Mouse (Mus musculus) cerebellum, postnatal 14 days (tissue): ENCODE results near the gene Dph2.

Experiments used
- DNase-seq, 2 experiments: peaks; one replicate each; pipeline ENCODE4 v3.0.0; 2021; ENCODE audit warnings: mixed read lengths in 2 of 2

The Dph2 gene

GRCm38 (mm10) chr4:117891738-117892161, at the start of gene Dph2:
TSS of gene Dph2 (minus strand) at chr4:117892032.
- peak; percentile 86 to 91 for DNase-seq

DNA sequence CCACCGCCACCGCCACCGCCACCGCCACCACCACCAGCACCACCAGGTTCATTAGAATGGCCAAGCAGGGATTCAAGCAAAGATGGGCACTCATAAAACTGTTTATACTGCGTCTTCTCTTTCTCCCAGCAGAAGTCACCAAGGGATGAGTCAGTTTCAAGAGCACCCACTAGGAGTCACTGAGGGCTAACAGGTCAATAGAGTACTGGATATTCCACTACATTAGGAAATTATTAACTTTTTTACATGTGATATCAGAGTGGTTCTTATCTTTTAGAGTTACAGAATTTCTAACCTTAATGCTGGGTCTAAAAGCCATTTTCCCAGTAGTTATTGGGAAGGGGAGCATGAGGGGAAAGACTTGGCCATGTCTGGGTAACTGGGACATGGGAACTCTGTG, 45.1 kb upstream of the Dph2 start:
- no peak for DNase-seq

GRCm38 (mm10) chr4:117934081-117934480, 42.2 kb upstream of the Dph2 start:
- DNase-seq: no peak

DNA sequence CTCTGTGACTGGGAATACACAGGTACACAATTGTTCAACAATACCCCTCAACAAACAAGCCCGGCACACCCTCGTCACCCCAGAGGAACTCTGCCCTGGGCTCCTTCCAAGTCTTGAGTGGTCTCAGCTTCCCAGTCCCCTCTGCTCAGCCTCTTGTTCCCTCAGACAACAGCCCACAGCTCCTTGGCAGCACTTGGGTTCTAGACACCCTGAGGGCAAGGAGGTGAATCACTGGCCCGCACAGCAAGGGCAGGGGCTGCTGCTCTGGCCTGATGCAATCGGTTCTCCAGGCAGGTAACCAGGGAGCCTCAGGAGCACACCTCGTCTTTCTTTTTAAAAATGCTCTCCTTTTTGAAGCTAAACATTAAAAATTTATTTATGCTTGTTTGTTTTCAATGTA, 41.4 kb upstream of the Dph2 start:
- DNase-seq: no peak

- DNase-seq: no peak
These were observed 37.6 kb upstream of the Dph2 start, which contains the start of gene Artn for GRCm38 (mm10) chr4:117929391-117929881. TSS of gene Artn (minus strand) at chr4:117929763.

GRCm38 (mm10) chr4:117928699-117929241, 36.9 kb upstream of the Dph2 start:
- DNase-seq: peak; percentile 53 to 56

DNA sequence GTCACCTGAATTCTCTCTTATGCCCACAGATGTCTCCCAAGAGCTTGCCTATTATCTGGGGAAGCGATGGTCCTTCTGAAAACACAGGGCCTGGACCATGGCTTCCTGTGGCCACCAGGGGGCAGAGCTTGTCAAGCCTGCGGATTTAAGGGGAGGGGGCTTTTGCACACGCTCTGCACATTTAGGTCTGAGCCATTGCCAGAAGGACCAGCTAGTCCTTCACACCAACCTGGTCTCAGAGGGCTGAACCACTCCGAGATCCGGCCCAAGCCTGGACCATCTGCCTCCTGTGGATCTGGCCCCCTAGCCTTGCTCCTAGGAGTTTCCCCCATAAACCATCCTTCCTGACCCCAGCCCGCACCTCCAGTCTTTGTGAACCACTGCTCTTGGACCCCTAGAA, 36.4 kb upstream of the Dph2 start:
- DNase-seq: peak; percentile 71 to 81

GRCm38 (mm10) chr4:117926545-117927482, 35.0 kb upstream of the Dph2 start:
- DNase-seq: peak; percentile 45 to 55

DNA sequence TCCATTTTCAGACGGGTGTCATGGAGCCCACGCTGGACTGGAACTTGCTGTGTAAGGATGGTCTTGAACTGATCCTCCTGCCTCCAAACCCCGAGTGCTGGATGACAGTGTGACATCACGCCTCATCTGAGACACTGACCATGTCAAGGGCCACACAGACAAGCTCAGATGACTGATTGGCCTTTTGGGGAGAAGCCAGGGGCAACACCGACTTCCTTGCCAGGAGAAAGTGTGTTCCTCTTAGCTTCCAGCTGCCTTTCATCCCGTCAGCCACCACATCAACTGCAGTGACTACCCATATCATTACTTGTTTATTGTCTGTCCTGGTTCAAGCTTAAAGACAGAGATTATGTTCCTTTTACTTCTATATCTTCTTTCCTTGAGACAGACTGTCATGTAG, 33.1 kb upstream of the Dph2 start:
- DNase-seq: no peak

- DNase-seq: no peak
These were observed 31.6 kb upstream of the Dph2 start for GRCm38 (mm10) chr4:117923450-117923849.

- no peak for DNase-seq
These were observed 29.5 kb upstream of the Dph2 start for GRCm38 (mm10) chr4:117921358-117921757.

DNA sequence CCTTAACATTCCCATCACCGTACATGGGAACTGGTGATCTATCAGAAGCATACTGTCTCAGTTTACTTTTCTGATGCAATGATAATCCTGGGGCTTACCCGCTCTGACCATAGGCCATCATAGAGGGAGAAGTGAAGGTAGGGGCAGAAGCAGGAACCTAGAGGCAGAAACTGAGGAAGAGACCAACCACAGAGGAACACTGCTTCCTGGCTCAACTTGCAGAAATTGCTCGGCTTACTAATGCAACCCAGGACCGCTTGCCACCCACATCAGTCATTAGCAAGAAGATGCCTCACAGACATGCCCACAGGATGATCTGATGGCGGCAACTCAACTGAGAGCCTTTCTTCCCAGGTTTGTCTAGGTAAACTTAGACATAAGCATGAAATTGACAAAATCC, 26.9 kb upstream of the Dph2 start:
- DNase-seq: no peak

DNA sequence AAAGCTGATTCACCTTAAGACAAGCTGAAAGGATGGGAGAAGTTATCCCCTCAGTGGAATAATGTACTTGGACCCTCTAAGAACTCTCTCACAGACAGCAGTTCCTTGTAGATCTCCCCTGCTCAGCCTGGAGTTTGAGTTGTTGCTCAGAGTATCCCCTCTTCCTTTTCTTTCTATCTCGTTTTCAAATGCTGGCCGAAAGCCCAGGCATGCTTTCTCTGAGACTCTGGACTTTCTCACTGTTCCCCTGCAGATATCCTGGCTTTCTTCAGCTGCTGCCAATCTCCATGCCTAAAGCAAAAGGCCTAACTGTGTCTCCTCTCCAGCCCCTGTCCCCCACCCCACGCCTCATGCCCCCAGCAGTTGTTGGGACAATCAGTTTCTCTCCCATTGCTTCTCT, 26.4 kb upstream of the Dph2 start:
- DNase-seq: no peak

GRCm38 (mm10) chr4:117917847-117918246, 26.0 kb upstream of the Dph2 start:
- no peak for DNase-seq

DNA sequence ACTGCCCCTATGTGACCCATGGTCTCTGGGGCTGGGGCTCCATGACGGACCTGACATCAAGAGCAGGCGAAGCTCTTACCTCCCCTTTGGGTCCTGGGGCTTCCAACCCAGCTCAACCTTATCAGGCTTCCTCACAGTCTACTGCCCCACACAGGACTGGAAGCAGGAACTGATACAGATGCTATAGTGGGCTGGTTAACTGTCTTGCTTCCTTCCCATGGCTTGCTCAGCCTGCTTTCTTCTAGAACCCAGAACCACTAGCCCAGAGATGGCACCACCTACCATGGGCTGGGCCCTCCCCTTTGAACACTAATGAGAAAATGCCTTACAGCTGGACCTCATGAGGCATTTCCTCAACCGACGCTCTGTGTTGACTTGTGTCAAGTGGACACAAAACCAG, 25.6 kb upstream of the Dph2 start:
- DNase-seq: no peak

- no peak for DNase-seq
These were observed 24.6 kb upstream of the Dph2 start for GRCm38 (mm10) chr4:117916386-117916785.

- no peak for DNase-seq
These were observed 23.8 kb upstream of the Dph2 start for GRCm38 (mm10) chr4:117915489-117916105.

DNA sequence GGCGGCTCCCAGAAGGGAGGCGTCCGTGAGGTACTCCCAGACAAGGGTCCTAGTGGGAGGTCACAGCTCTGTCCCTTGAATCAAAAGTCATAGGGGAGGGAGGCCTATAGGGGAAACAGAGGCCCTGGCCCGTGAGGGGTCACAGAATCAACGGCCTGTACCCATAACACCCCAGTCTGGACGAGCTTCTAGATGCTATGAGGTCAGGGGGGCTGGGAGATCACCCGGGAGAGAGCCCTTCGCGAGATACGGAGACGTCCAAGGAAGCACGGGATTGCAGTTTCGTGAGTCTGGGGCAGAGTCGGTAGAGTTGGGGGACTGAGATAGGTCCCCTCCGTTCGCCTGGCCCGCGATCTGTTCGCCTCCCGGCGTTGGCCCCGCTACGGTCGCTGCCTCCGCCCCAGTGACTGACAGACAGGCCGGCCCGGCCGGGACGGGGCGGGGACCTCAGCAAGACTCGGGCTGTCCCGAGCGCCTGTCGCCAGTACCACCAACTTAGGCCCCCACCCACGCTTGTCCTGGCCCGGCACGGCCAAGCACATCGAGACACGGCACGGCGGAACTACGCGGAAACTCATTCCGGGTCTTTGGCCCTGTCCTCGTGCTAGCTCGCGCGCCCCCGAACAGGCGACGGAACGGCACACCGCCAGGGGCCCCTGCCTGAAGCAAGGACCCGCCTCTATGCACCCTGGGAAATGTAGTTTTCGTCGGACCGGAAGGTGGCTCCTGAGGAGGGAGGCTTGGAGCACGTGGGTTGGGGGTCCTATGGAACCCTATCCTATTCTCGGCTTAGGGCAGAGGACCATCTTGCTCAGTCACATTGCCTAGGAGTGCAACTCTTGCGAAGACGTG, 23.0 kb upstream of the Dph2 start, which contains the start of gene Ipo13:
Gene Ipo13, minus strand, starts transcription at position 409 of the 852 bp plus-strand sequence.
- peak; percentile 93 to 95 for DNase-seq

GRCm38 (mm10) chr4:117914031-117914430, 22.2 kb upstream of the Dph2 start:
- DNase-seq: peak; percentile 72 to 78

- peak; percentile 94 to 95 for DNase-seq
These were observed 21.6 kb upstream of the Dph2 start for GRCm38 (mm10) chr4:117913421-117913820.

- DNase-seq: peak in 1 of 2 experiments; percentile 50
These were observed 20.9 kb upstream of the Dph2 start for GRCm38 (mm10) chr4:117912685-117913273.

DNA sequence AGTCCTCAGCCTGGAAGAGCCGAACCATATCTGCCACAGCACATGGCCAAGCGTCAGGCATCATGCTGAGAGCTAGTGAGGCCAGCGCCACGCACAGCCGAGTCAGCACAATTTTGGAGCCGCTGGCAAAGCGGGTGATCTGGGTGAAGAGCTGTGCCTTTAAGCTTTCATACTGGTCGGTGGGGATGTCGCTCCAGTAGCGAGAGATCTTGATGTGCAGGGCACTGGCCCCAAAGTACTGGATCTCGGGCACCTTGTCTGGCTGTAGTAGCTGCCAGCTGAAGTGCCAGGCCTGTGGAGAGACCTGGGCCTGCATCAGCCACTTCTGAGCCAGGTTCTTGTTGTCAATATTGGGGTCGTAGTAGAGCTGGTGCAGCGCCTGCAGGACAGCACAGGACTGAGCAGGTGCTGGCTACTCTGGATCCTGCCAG, 20.3 kb upstream of the Dph2 start:
- peak; percentile 75 to 76 for DNase-seq
